Mouse (Mus musculus) forebrain, embryonic 12.5 days (tissue): ENCODE measurements around the gene Rab5if. TPM values are rescaled to one million over a fixed set of nuclear protein-coding genes. Genes with fewer than 3 reads are reported as not detected.

Experiments used
- ATAC-seq: fragments of 200-750 bp; cut with Nextera tagmentation; 2 replicates; pipeline ENCODE4 v1.8.0; 2017; ENCODE audit warnings: moderate TSS enrichment; ENCODE audit not compliant: low FRiP score
- H3K27ac ChIP-seq: fragments of 300-500 bp; sonication (generic); 2 replicates; pipeline ENCODE4 v1.5.1; 2016; ENCODE audit warnings: mild to moderate bottlenecking
- H3K27me3 ChIP-seq: fragments of 300-500 bp; sonication (generic); 2 replicates; pipeline ENCODE4 v1.6.1; 2016; ENCODE audit warnings: mild to moderate bottlenecking
- H3K36me3 ChIP-seq: fragments of 300-500 bp; sonication (generic); replicated peaks from 2 replicates; pipeline ENCODE4 v1.6.1; 2016; ENCODE audit warnings: mild to moderate bottlenecking
- H3K4me1 ChIP-seq: fragments of 300-500 bp; sonication (generic); 2 replicates; pipeline ENCODE4 v1.6.1; 2016
- H3K4me2 ChIP-seq: fragments of 300-500 bp; sonication (generic); 2 replicates; pipeline ENCODE4 v1.6.1; 2016; ENCODE audit warnings: mild to moderate bottlenecking, moderate library complexity
- H3K4me3 ChIP-seq: fragments of 300-500 bp; sonication (generic); replicated peaks from 2 replicates; pipeline ENCODE4 v1.5.1; 2016; ENCODE audit warnings: mild to moderate bottlenecking
- H3K9ac ChIP-seq: fragments of 300-500 bp; sonication (generic); 2 replicates; pipeline ENCODE4 v1.6.1; 2016; ENCODE audit warnings: mild to moderate bottlenecking
- H3K9me3 ChIP-seq: fragments of 300-500 bp; sonication (generic); 2 replicates; pipeline ENCODE4 v1.6.1; 2016
- WGBS: fragments of 180-500 bp; shearing (Covaris S2); methylation state at CpG from one replicate; pipeline ENCODE4 v1.1.7; 2016; 5-methylcytosine and 5-hydroxymethylcytosine counted together
- polyA plus RNA-seq: library from polyadenylated mRNA; unstranded; fragments of >200 nt; fragmentation: Nextera tagmentation; extraction: Ambion mirVana; gene quantifications from 2 replicates; pipeline ENCODE4 v1.2.1, GENCODE M21; 2016

The Rab5if gene
- polyA plus RNA-seq, 1 experiment from 2014 or later, result 173 TPM

GRCm38 (mm10) chr2:156858671-156859070, 4.3 kb upstream of the Rab5if start:
- no peak for ATAC-seq
- WGBS, result 91% methylated on average over 7 of the region's 7 CpGs
- Histone ChIP-seq H3K27me3 (no peaks in the 10 kb centered on the region), H3K9ac (no peak overlapping the region), H3K4me2 (no peak overlapping the region), H3K36me3 (peaks cover 36% of the 10 kb centered on the region), H3K4me1 (peaks cover 20% of the 10 kb centered on the region), H3K27ac (0 out of 2 replicates have a peak overlapping the region, but pooled peaks have one; percentile 2), H3K4me3 (no peak overlapping the region), H3K9me3 (no peaks in the 10 kb centered on the region)

GRCm38 (mm10) chr2:156862041-156862717, 749 bp upstream of the Rab5if start:
- under 1% methylated on average over 19 of the region's 19 CpGs for WGBS
- Histone ChIP-seq H3K4me2 (peak overlapping the region; percentile 86), H3K4me1 (peaks cover 30% of the 10 kb centered on the region), H3K9me3 (no peaks in the 10 kb centered on the region), H3K9ac (peak overlapping the region; percentile 72), H3K27ac (peak overlapping the region; percentile 93), H3K4me3 (peak overlapping the region; percentile 98), H3K36me3 (peaks cover 33% of the 10 kb centered on the region), H3K27me3 (no peaks in the 10 kb centered on the region)
- ATAC-seq, result peak; percentile 12; the same call in 1 of the 2 replicates

- ATAC-seq, result no peak; the same call in 1 of the 2 replicates
- Histone ChIP-seq H3K9ac (peak overlapping the region; percentile 97), H3K9me3 (no peaks in the 10 kb centered on the region), H3K4me3 (peak overlapping the region; percentile 98), H3K36me3 (peaks cover 39% of the 10 kb centered on the region), H3K4me2 (peak overlapping the region; percentile 86), H3K27ac (peak overlapping the region; percentile 93), H3K4me1 (peaks cover 30% of the 10 kb centered on the region), H3K27me3 (no peaks in the 10 kb centered on the region)
- WGBS, result 4% methylated on average over 28 of the region's 28 CpGs
These were observed 696 bp downstream of the Rab5if start for GRCm38 (mm10) chr2:156863487-156864160.

- WGBS, result 78% methylated on average over 3 of the region's 3 CpGs
- H3K4me2 ChIP-seq, result peak overlapping the region; percentile 86
These were observed 1.6 kb downstream of the Rab5if start for GRCm38 (mm10) chr2:156864481-156864880.

GRCm38 (mm10) chr2:156868994-156869393, 6.1 kb downstream of the Rab5if start:
- peaks cover 10% of the 10 kb centered on the region for H3K4me1 ChIP-seq
- H3K4me3 ChIP-seq, result no peak overlapping the region
- 85% methylated on average over 8 of the region's 8 CpGs for WGBS
- H3K27me3 ChIP-seq, result no peaks in the 10 kb centered on the region
- peaks cover 83% of the 10 kb centered on the region for H3K36me3 ChIP-seq
- H3K9me3 ChIP-seq, result no peaks in the 10 kb centered on the region
- H3K27ac ChIP-seq, result no peak overlapping the region
- H3K4me2 ChIP-seq, result no peak overlapping the region
- no peak for ATAC-seq
- H3K9ac ChIP-seq, result no peak overlapping the region

More at GRCm38 (mm10) chr2:156864481-156864880, 1.6 kb downstream of the Rab5if start:
- Histone ChIP-seq H3K27ac (no peak overlapping the region), H3K9me3 (no peaks in the 10 kb centered on the region), H3K36me3 (peaks cover 42% of the 10 kb centered on the region), H3K9ac (peak overlapping the region; percentile 97; the same call in 1 of the 2 replicates), H3K4me1 (peaks cover 30% of the 10 kb centered on the region), H3K27me3 (no peaks in the 10 kb centered on the region), H3K4me3 (peak overlapping the region; percentile 98; the same call in 1 of the 2 replicates)
- no peak for ATAC-seq

- peaks cover 5% of the 10 kb centered on the region for H3K4me1 ChIP-seq
- ATAC-seq, result no peak
- H3K4me3 ChIP-seq, result no peak overlapping the region
- no peaks in the 10 kb centered on the region for H3K27me3 ChIP-seq
- H3K9ac ChIP-seq, result no peak overlapping the region
- no peak overlapping the region for H3K4me2 ChIP-seq
- peaks cover 89% of the 10 kb centered on the region for H3K36me3 ChIP-seq
- no peak overlapping the region for H3K27ac ChIP-seq
- H3K9me3 ChIP-seq, result no peaks in the 10 kb centered on the region
- WGBS, result 91% methylated on average over 7 of the region's 7 CpGs
These were observed 6.6 kb downstream of the Rab5if start for GRCm38 (mm10) chr2:156869554-156869953.

- no peaks in the 10 kb centered on the region for H3K9me3 ChIP-seq
- H3K27ac ChIP-seq, result no peak overlapping the region
- H3K9ac ChIP-seq, result no peak overlapping the region; the same call in 1 of the 2 replicates
- peaks cover 90% of the 10 kb centered on the region for H3K36me3 ChIP-seq
- no peak overlapping the region for H3K4me3 ChIP-seq
- H3K27me3 ChIP-seq, result no peaks in the 10 kb centered on the region
- no peak overlapping the region for H3K4me2 ChIP-seq
- peaks cover 1% of the 10 kb centered on the region; the same call in 1 of the 2 replicates for H3K4me1 ChIP-seq
- ATAC-seq, result no peak
- WGBS, result 63% methylated on average over 6 of the region's 6 CpGs
These were observed 7.6 kb downstream of the Rab5if start for GRCm38 (mm10) chr2:156870519-156870918.

GRCm38 (mm10) chr2:156873629-156874028, 10.7 kb downstream of the Rab5if start:
- peaks cover 61% of the 10 kb centered on the region for H3K36me3 ChIP-seq
- H3K9me3 ChIP-seq, result no peaks in the 10 kb centered on the region
- no peak overlapping the region for H3K4me3 ChIP-seq
- H3K27me3 ChIP-seq, result no peaks in the 10 kb centered on the region
- 38% methylated on average over 5 of the region's 5 CpGs for WGBS
- H3K4me1 ChIP-seq, result no peaks in the 10 kb centered on the region
- 0 out of 2 replicates have a peak, but pooled peaks have one; percentile 30 for ATAC-seq
- H3K9ac ChIP-seq, result no peak overlapping the region
- H3K27ac ChIP-seq, result no peak overlapping the region
- no peak overlapping the region for H3K4me2 ChIP-seq

- Histone ChIP-seq H3K27me3 (no peaks in the 10 kb centered on the region), H3K27ac (no peak overlapping the region), H3K36me3 (peaks cover 56% of the 10 kb centered on the region), H3K9ac (no peak overlapping the region), H3K4me2 (no peak overlapping the region), H3K4me3 (no peak overlapping the region), H3K4me1 (no peaks in the 10 kb centered on the region), H3K9me3 (no peaks in the 10 kb centered on the region)
- WGBS, result 91% methylated on average over 8 of the region's 8 CpGs
- ATAC-seq, result no peak
These were observed 11.3 kb downstream of the Rab5if start for GRCm38 (mm10) chr2:156874047-156874759.

- H3K27ac ChIP-seq, result no peak overlapping the region
These were observed 12.0 kb downstream of the Rab5if start for GRCm38 (mm10) chr2:156874760-156875510.

GRCm38 (mm10) chr2:156877726-156878125, 14.8 kb downstream of the Rab5if start:
- no peaks in the 10 kb centered on the region for H3K4me1 ChIP-seq

More at GRCm38 (mm10) chr2:156874760-156875510, 12.0 kb downstream of the Rab5if start:
- Histone ChIP-seq H3K9ac (no peak overlapping the region), H3K36me3 (peaks cover 50% of the 10 kb centered on the region), H3K27me3 (no peaks in the 10 kb centered on the region), H3K4me2 (no peak overlapping the region), H3K4me1 (no peaks in the 10 kb centered on the region), H3K4me3 (no peak overlapping the region), H3K9me3 (no peaks in the 10 kb centered on the region)
- WGBS, result 95% methylated on average over 4 of the region's 4 CpGs
- ATAC-seq, result no peak

More at GRCm38 (mm10) chr2:156877726-156878125, 14.8 kb downstream of the Rab5if start:
- no peak for ATAC-seq
- no peak overlapping the region for H3K9ac ChIP-seq
- 69% methylated on average over 9 of the region's 9 CpGs for WGBS
- no peak overlapping the region for H3K27ac ChIP-seq
- H3K4me3 ChIP-seq, result no peak overlapping the region
- no peaks in the 10 kb centered on the region for H3K9me3 ChIP-seq
- no peak overlapping the region for H3K4me2 ChIP-seq
- H3K27me3 ChIP-seq, result no peaks in the 10 kb centered on the region
- peaks cover 24% of the 10 kb centered on the region for H3K36me3 ChIP-seq
